Mouse (Mus musculus) midbrain, embryonic 10.5 days (tissue): ENCODE measurements around the gene Cnbd2. TPM values are rescaled to one million over a fixed set of nuclear protein-coding genes. Genes with fewer than 3 reads are reported as not detected.
"Not testable (repeated sequence)": the region's sequence is repeated elsewhere in the genome, so short reads cannot be mapped to it uniquely, and the experiment has no call there.

ENCODE experiments used
- DNase-seq: peaks from one replicate; pipeline ENCODE4 v3.0.0-alpha.2; 2017; ENCODE audit warnings: low spot score
- H3K27ac ChIP-seq: fragments of 300-500 bp; sonication (generic); replicated peaks from 2 replicates; pipeline ENCODE4 v1.5.1; 2016; ENCODE audit warnings: mild to moderate bottlenecking
- H3K27me3 ChIP-seq: fragments of 300-500 bp; sonication (generic); 2 replicates; pipeline ENCODE4 v1.6.1; 2016; ENCODE audit warnings: low read depth, mild to moderate bottlenecking; ENCODE audit not compliant: poor library complexity, severe bottlenecking
- H3K36me3 ChIP-seq: fragments of 300-500 bp; sonication (generic); 2 replicates; pipeline ENCODE4 v1.6.1; 2016; ENCODE audit warnings: mild to moderate bottlenecking, moderate library complexity
- H3K4me1 ChIP-seq: fragments of 300-500 bp; sonication (generic); 2 replicates; pipeline ENCODE4 v1.6.1; 2016
- H3K4me3 ChIP-seq: fragments of 300-500 bp; sonication (generic); 2 replicates; pipeline ENCODE4 v1.5.1; 2016; ENCODE audit warnings: mild to moderate bottlenecking, moderate library complexity
- H3K9me3 ChIP-seq: fragments of 300-500 bp; sonication (generic); replicated peaks from 2 replicates; pipeline ENCODE4 v1.6.1; 2016; ENCODE audit warnings: mild to moderate bottlenecking
- WGBS: fragments of 180-500 bp; shearing (Covaris S2); methylation state at CpG from one replicate; pipeline ENCODE4 v1.1.7; 2016; 5-methylcytosine and 5-hydroxymethylcytosine counted together
- polyA plus RNA-seq: library from polyadenylated mRNA; unstranded; fragments of >200 nt; fragmentation: Nextera tagmentation; extraction: Ambion mirVana; gene quantifications from 2 replicates; pipeline ENCODE4 v1.2.1, GENCODE M21; 2016

Cnbd2 gene
- polyA plus RNA-seq, 1 experiment from 2014 or later = 3.1 TPM

DNA sequence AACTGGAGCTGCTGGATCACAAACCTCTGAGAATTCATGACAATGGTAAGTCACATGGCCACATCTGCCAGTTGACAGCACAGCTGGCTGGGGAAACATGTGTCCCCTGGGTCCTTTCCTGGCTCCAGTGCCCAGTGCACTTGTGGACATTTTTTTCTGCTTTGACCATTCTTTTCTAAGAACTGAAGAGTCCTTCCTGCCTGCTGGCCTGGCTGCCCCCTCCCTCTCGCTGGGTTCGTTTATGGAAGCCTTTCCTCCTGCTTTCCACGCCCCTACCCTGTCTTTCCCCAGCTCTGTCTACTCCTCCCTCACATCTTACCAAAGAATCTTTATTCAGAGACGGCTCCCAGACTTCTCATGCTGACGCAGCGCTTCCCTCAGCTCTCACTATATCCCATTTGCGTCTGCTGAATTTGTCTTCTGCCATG is 41.2 kb downstream of the Cnbd2 start:
- no peaks in the 10 kb centered on the region for H3K27me3 ChIP-seq
- 58% methylated on average over 7 of the region's 7 CpGs for WGBS
- H3K9me3 ChIP-seq = no peaks in the 10 kb centered on the region
- no peaks in the 10 kb centered on the region for H3K36me3 ChIP-seq
- peaks cover 5% of the 10 kb centered on the region; the same call in 1 of the 2 replicates for H3K4me1 ChIP-seq
- DNase-seq = no peak
- H3K27ac ChIP-seq = no peak overlapping the region
- H3K4me3 ChIP-seq = no peak overlapping the region

DNA sequence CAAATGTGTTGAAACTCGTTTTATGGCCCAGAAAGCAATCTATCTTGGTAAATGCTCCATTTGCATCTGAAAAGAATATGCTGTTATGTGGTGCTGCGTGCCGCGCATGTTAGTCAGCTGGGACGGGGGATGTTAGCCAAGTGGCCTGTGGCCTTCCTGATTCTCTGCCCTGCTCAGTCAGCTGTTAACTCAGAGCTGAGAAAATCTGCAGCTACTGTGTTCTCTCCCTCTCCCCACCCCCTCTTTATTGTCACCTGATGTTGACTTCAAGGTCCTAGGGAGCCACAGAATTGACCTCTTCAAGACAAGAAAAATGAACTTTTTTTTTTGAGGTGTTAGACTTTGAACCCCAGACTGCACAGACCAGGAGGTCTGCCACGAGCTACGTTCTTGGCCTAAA is 43.9 kb downstream of the Cnbd2 start:
- Histone ChIP-seq H3K27me3 (no peaks in the 10 kb centered on the region), H3K9me3 (no peaks in the 10 kb centered on the region), H3K36me3 (no peaks in the 10 kb centered on the region), H3K4me1 (peaks cover 5% of the 10 kb centered on the region; the same call in 1 of the 2 replicates), H3K27ac (no peak overlapping the region), H3K4me3 (no peak overlapping the region)
- DNase-seq = no peak
- 85% methylated on average over 7 of the region's 7 CpGs for WGBS

GRCm38 (mm10) chr2:156368465-156368864 is 56.4 kb downstream of the Cnbd2 start:
- H3K4me3 ChIP-seq = no peak overlapping the region
- WGBS = 84% methylated on average over 3 of the region's 3 CpGs
- no peaks in the 10 kb centered on the region for H3K36me3 ChIP-seq
- H3K27me3 ChIP-seq = peaks cover 8% of the 10 kb centered on the region
- H3K9me3 ChIP-seq = peaks cover 5% of the 10 kb centered on the region; the same call in 1 of the 2 replicates
- H3K4me1 ChIP-seq = no peaks in the 10 kb centered on the region
- H3K27ac ChIP-seq = no peak overlapping the region
- DNase-seq = no peak

DNA sequence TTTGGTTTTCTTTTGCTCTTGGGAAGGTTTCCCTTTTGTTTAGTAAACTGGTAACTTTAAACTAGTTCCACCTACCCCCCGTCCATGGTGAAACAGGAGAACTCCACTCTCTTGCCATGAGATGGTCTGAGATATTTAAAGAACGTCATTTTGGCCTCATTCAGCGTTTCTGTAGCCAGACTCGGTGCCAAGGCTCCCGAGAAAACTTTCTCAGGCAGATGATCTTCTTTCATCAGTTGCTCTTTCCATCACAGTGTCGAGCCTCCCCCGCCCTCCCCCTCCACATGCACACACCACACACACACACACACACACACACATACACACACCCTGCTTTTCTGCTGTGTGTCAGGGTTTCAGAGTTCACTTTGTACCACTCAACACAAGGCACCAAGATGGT is 58.8 kb downstream of the Cnbd2 start:
- H3K9me3 ChIP-seq = no peaks in the 10 kb centered on the region
- no peak overlapping the region for H3K4me3 ChIP-seq
- whole genome bisulfite sequencing = 85% methylated on average over 7 of the region's 7 CpGs
- no peaks in the 10 kb centered on the region for H3K36me3 ChIP-seq
- no peaks in the 10 kb centered on the region for H3K4me1 ChIP-seq
- DNase-seq = no peak
- no peaks in the 10 kb centered on the region for H3K27me3 ChIP-seq
- H3K27ac ChIP-seq = no peak overlapping the region

DNA sequence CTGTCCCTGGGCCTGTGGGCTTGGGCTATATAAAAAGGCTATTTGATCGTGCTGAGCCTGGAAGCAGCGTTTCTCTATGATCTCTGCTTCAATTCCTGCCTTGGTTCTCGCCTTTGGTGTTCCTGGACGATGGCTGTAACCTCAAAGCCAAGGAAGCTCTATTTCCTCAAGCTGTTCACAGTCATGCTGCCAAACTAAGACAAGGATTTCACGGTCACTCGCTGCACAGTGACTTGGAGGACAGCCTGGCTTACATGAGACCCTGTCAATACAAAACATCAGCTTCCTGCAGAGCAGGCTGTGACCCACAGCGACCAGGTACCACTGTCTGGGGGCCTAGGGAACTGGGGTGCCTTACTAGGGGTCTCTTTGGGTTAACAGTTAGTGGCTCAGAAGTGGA is 64.9 kb downstream of the Cnbd2 start:
- WGBS = 88% methylated on average over 7 of the region's 7 CpGs

DNA sequence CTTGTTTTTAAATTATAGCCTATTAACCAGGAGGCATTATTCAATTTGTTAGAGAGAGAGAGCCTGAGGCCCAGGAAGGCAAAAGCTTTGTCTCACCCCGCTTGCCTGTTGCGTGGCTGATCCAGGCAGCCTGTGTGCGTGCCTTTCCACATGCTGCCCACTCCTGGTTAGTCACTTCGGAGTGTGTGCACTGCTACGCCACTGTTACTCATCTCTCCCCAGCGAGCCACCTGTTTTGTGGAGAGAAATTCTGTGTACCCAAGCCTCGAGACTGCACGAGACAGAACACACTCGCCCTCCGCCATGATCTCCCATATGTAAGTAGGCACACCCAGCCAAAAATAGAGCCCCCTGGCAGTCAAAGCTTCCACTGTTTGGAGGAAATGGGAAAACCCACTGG is 67.8 kb downstream of the Cnbd2 start:
- Histone ChIP-seq H3K36me3 (no peaks in the 10 kb centered on the region), H3K4me3 (no peak overlapping the region), H3K27ac (no peak overlapping the region), H3K9me3 (peaks cover 4% of the 10 kb centered on the region), H3K4me1 (peaks cover 9% of the 10 kb centered on the region), H3K27me3 (no peaks in the 10 kb centered on the region)
- WGBS = 91% methylated on average over 10 of the region's 10 CpGs
- no peak for DNase-seq

More for the DNA sequence above, 64.9 kb downstream of the Cnbd2 start:
- Histone ChIP-seq H3K9me3 (no peaks in the 10 kb centered on the region), H3K27ac (no peak overlapping the region), H3K27me3 (no peaks in the 10 kb centered on the region), H3K4me3 (no peak overlapping the region), H3K4me1 (peaks cover 9% of the 10 kb centered on the region), H3K36me3 (no peaks in the 10 kb centered on the region)
- no peak for DNase-seq

GRCm38 (mm10) chr2:156381350-156381749 is 69.3 kb downstream of the Cnbd2 start:
- H3K4me1 ChIP-seq = peaks cover 9% of the 10 kb centered on the region
- peak overlapping the region; percentile 74; the same call in 1 of the 2 replicates for H3K27ac ChIP-seq
- peaks cover 4% of the 10 kb centered on the region for H3K9me3 ChIP-seq
- peak; percentile 33 for DNase-seq
- WGBS = 71% methylated on average over 4 of the region's 4 CpGs
- no peaks in the 10 kb centered on the region for H3K27me3 ChIP-seq
- no peak overlapping the region for H3K4me3 ChIP-seq
- H3K36me3 ChIP-seq = no peaks in the 10 kb centered on the region

DNA sequence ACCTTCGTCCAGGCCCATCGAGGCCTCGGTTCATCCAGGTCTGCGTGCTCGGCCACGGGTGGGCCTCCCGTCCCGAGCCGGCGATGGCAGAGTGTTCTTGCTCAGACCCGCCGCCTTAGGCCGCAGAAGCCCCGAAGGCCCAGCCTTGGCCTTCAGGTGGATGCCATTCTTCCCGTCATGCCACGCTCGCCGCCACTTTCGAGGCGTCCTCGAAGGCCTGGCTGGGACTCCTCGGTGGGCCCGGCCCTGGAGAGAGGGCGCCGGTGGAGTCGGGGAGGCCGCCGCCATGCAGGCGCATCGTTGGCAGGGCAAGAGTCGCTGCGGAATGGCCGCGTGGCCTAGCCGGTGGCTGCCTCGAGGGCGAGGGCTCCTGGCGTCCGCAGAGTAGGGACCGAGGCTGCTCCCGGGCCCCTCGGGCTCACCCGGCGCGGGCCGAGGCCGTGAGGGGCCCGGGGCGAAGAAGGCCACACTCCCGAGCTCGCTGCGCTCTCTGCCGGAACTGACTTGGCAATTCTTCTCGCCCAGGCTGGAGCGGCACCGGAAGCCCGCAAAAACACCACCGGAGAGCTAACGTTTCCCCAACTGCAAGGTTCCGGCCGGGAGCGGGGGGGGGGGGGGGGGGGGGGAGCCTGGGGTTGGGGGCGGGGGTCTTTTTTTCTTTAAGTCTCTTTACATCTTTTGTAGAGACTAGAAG is 80.5 kb downstream of the Cnbd2 start:
- H3K4me1 ChIP-seq, H3K36me3 ChIP-seq, H3K9me3 ChIP-seq, H3K27me3 ChIP-seq: not testable (repeated sequence)
- H3K4me3 ChIP-seq = peak overlapping the region; percentile 51
- peak; percentile 81 for DNase-seq
- WGBS = 0% methylated on average over 17 of the region's 63 CpGs
- H3K27ac ChIP-seq = peak overlapping the region; percentile 84

DNA sequence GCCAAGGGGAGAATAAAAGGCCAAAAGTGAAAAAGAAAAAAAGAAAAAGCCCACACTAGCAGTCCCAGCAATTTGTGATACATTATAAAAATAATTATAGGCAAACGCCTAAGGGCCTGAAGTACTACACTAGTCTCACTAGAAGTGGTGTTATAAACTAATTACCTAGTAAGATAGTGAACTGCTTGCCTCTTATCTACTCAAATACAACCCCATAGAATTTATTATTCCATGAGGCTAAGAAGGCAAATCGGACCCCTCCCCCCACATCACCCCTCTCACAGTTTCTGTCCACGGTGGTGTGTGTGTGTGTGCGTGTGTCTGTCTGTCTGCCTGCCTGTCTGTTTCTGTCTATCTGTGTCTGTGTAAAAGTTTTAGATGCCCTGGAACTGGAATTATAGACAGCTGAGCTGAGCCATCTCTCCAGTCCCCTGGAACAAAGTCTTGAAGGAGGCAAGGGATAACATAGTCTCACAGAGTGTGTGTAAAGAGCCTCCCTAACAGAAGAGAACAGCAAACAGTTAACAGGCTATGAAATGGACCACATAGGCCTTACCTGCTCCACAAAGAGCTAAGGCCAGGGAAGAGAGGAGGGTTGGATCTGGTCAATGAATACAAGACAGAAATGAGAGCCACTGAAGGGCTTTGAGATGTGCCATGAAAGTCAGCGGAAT is 81.2 kb downstream of the Cnbd2 start:
- 72% methylated on average over 5 of the region's 5 CpGs for WGBS
- no peaks in the 10 kb centered on the region for H3K36me3 ChIP-seq
- peak overlapping the region; percentile 51 for H3K4me3 ChIP-seq
- H3K4me1 ChIP-seq = peaks cover 7% of the 10 kb centered on the region
- H3K27ac ChIP-seq = peak overlapping the region; percentile 84
- DNase-seq = no peak
- no peaks in the 10 kb centered on the region for H3K27me3 ChIP-seq
- no peaks in the 10 kb centered on the region for H3K9me3 ChIP-seq

DNA sequence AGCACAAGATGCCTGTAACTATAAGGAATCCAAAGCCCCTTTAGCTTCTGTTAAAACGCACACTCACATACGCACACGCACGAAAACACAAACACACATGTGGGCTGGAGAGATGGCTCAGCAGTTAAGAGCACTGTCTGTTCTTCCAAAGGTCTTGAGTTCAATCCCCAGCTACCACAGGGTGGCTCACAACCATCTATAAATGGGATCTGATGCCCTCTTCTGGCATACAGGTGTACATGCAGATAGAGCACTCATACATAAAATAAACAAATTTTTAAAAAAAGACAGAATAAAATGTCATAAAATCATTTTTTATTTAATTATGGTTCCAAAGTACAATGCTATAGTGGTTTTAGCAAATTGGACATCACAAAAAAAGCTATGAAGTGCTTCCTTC is 82.2 kb downstream of the Cnbd2 start:
- no peak overlapping the region for H3K27ac ChIP-seq
- peaks cover 7% of the 10 kb centered on the region for H3K4me1 ChIP-seq
- no peak for DNase-seq
- H3K36me3 ChIP-seq = no peaks in the 10 kb centered on the region
- 94% methylated on average over 4 of the region's 4 CpGs for WGBS
- H3K27me3 ChIP-seq = no peaks in the 10 kb centered on the region
- no peak overlapping the region for H3K4me3 ChIP-seq
- no peaks in the 10 kb centered on the region for H3K9me3 ChIP-seq

- no peaks in the 10 kb centered on the region for H3K27me3 ChIP-seq
- no peaks in the 10 kb centered on the region for H3K36me3 ChIP-seq
- no peak overlapping the region for H3K27ac ChIP-seq
- H3K4me3 ChIP-seq = no peak overlapping the region
- H3K9me3 ChIP-seq = no peaks in the 10 kb centered on the region
- DNase-seq = no peak
- WGBS = 85% methylated on average over 2 of the region's 2 CpGs
- H3K4me1 ChIP-seq = peaks cover 14% of the 10 kb centered on the region
These were observed 84.0 kb downstream of the Cnbd2 start for GRCm38 (mm10) chr2:156396096-156396495.

GRCm38 (mm10) chr2:156397988-156398387 is 85.9 kb downstream of the Cnbd2 start:
- no peaks in the 10 kb centered on the region for H3K36me3 ChIP-seq
- H3K4me1 ChIP-seq = peaks cover 22% of the 10 kb centered on the region
- H3K27me3 ChIP-seq = no peaks in the 10 kb centered on the region
- no peaks in the 10 kb centered on the region for H3K9me3 ChIP-seq
- no peak for DNase-seq
- 90% methylated on average over 7 of the region's 7 CpGs for WGBS
- H3K27ac ChIP-seq = no peak overlapping the region
- no peak overlapping the region for H3K4me3 ChIP-seq

DNA sequence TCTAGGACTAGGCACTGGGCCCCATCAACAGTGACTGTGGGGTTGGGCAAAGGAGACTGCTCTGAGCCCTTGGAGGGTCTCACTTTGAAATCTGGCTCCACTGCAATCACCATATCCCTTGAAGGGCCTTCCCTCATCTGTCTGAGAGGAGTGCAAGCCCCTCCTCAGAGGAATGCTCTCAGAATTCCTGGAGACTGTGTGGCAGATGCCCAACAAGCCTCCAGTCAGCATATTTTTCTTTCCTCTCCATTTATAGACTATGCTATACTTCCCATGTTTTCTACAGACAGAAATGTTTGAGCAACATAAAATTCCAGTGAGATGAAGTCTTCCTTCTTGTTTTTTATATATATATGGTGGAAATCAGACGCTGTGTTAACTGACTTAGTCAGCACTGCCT is 87.4 kb downstream of the Cnbd2 start:
- DNase-seq = no peak
- Histone ChIP-seq H3K27me3 (no peaks in the 10 kb centered on the region), H3K4me3 (no peak overlapping the region), H3K4me1 (peaks cover 15% of the 10 kb centered on the region), H3K27ac (no peak overlapping the region), H3K9me3 (no peaks in the 10 kb centered on the region), H3K36me3 (no peaks in the 10 kb centered on the region)
- 90% methylated on average over 1 of the region's 1 CpGs for WGBS
